Comparison of ENCODE assay signal across 7 mouse cellular contexts in genomic region chr3:107631523-107631958, GRCm38 (mm10). TPM values are rescaled to one million over a fixed set of nuclear protein-coding genes. Genes with fewer than 3 reads are reported as not detected.
A peak's percentile ranks its signal among the peaks of the same experiment; 100 is the strongest.
DNase-seq lines count a peak whose midpoint lies in the region; ATAC-seq and TF ChIP-seq lines count a peak whose summit lies in the region.

Gene Strip1 (minus strand): TSS chr3:107631694.

- DNase-seq in adrenal gland, postnatal 10 days: peak; percentile 94
- peak; percentile 95 for DNase-seq in embryonic facial prominence, embryonic 10.5 days (ENCODE audit: low spot score)
- peak; percentile 69 for DNase-seq in gonadal fat pad, adult 2 months (ENCODE audit: low read depth)
- peak; percentile 96 for DNase-seq in left cerebral cortex, postnatal 4 days

- no peaks in the 10 kb centered on the region for H3K9me3 ChIP-seq in embryonic facial prominence, embryonic 10.5 days
- H3K9me3 ChIP-seq in intestine, postnatal 0 days (ENCODE audit: control insufficient read depth): no peaks in the 10 kb centered on the region
- no peaks in the 10 kb centered on the region for H3K9me3 ChIP-seq in midbrain, embryonic 12.5 days

- TF ChIP-seq POLR2A in small intestine, adult 2 months (IDR thresholded peaks at IDR 0.05; ENCODE audit: low read depth, low read length): peak; percentile 41; the same call in 1 of the 2 replicates

- peak within 1 kb of the TSS; percentile 98 for H3K9ac ChIP-seq in intestine, postnatal 0 days (ENCODE audit: low read depth, low read length)
- peak within 1 kb of the TSS; percentile 98 for H3K9ac ChIP-seq in midbrain, embryonic 12.5 days (replicated peaks)

- TF ChIP-seq CTCF in intestine, postnatal 0 days (IDR thresholded peaks at IDR 0.05; ENCODE audit: low read depth): no peak
- TF ChIP-seq CTCF in small intestine, adult 2 months (IDR thresholded peaks at IDR 0.05; ENCODE audit: extremely low read depth, insufficient read length, insufficient replicate concordance, low read depth, low read length): no peak

- ATAC-seq in intestine, postnatal 0 days: peak; percentile 97
- ATAC-seq in midbrain, embryonic 12.5 days (ENCODE audit: low FRiP score, low read depth): peak; percentile 95

- H3K4me3 ChIP-seq in embryonic facial prominence, embryonic 10.5 days: peak within 1 kb of the TSS; percentile 100
- peak within 1 kb of the TSS; percentile 99 for H3K4me3 ChIP-seq in intestine, postnatal 0 days (ENCODE audit: low read depth, low read length)
- H3K4me3 ChIP-seq in midbrain, embryonic 12.5 days: peak within 1 kb of the TSS; percentile 97
- H3K4me3 ChIP-seq in small intestine, adult 2 months (ENCODE audit: low read depth, low read length): peak within 1 kb of the TSS; percentile 91

- under 1% methylated on average over 35 of the region's 35 CpGs for whole genome bisulfite sequencing in embryonic facial prominence, embryonic 10.5 days
- WGBS in intestine, postnatal 0 days: under 1% methylated on average over 35 of the region's 35 CpGs
- under 1% methylated on average over 32 of the region's 35 CpGs for WGBS in midbrain, embryonic 12.5 days
- WGBS in small intestine, adult 2 months: under 1% methylated on average over 35 of the region's 35 CpGs

- intact Hi-C loops in left cerebral cortex, postnatal 4 days (cut with DNase I): no loop called here

- H3K4me1 ChIP-seq in embryonic facial prominence, embryonic 10.5 days: peaks cover 26% of the 10 kb centered on the region
- no peaks in the 10 kb centered on the region for H3K4me1 ChIP-seq in intestine, postnatal 0 days (replicated peaks; ENCODE audit: control insufficient read depth, insufficient read depth, low read length)
- H3K4me1 ChIP-seq in midbrain, embryonic 12.5 days: peaks cover 15% of the 10 kb centered on the region
- no peaks in the 10 kb centered on the region for H3K4me1 ChIP-seq in small intestine, adult 2 months (ENCODE audit: control insufficient read depth, insufficient read depth, insufficient read length, low read length)

- peak within 1 kb of the TSS; percentile 75 for H3K4me2 ChIP-seq in intestine, postnatal 0 days (replicated peaks; ENCODE audit: low read depth)
- H3K4me2 ChIP-seq in midbrain, embryonic 12.5 days (replicated peaks): peak within 1 kb of the TSS; percentile 71

- H3K27me3 ChIP-seq in embryonic facial prominence, embryonic 10.5 days (replicated peaks; ENCODE audit: low read depth, poor library complexity, severe bottlenecking): no peaks in the 10 kb centered on the region
- no peaks in the 10 kb centered on the region for H3K27me3 ChIP-seq in intestine, postnatal 0 days (replicated peaks; ENCODE audit: control insufficient read depth, insufficient read depth, low read length)
- H3K27me3 ChIP-seq in midbrain, embryonic 12.5 days: no peaks in the 10 kb centered on the region
- H3K27me3 ChIP-seq in small intestine, adult 2 months (ENCODE audit: control insufficient read depth, insufficient read depth, low read length): no peaks in the 10 kb centered on the region

- peak within 1 kb of the TSS; percentile 99 for H3K27ac ChIP-seq in embryonic facial prominence, embryonic 10.5 days (replicated peaks)
- H3K27ac ChIP-seq in intestine, postnatal 0 days (ENCODE audit: low read depth, low read length): peak within 1 kb of the TSS; percentile 84
- peak within 1 kb of the TSS; percentile 98 for H3K27ac ChIP-seq in midbrain, embryonic 12.5 days (replicated peaks)
- peak within 1 kb of the TSS; percentile 77 for H3K27ac ChIP-seq in small intestine, adult 2 months (ENCODE audit: insufficient read depth, low read depth, low read length)

- H3K36me3 ChIP-seq in embryonic facial prominence, embryonic 10.5 days (replicated peaks): peaks cover 33% of the 10 kb centered on the region
- peaks cover 15% of the 10 kb centered on the region for H3K36me3 ChIP-seq in intestine, postnatal 0 days (ENCODE audit: control insufficient read depth, insufficient read depth)
- peaks cover 25% of the 10 kb centered on the region for H3K36me3 ChIP-seq in midbrain, embryonic 12.5 days
- peaks cover 11% of the 10 kb centered on the region for H3K36me3 ChIP-seq in small intestine, adult 2 months (ENCODE audit: control insufficient read depth, insufficient read depth, low read length)

RNA-seq across cellular contexts. Expression of gene Strip1, which starts in this region (rescaled TPM):
- total RNA-seq in adrenal gland, postnatal 10 days (2021): 10 to 100 TPM; 30.2 to 36.4 TPM
- polyA plus RNA-seq in embryonic facial prominence, embryonic 10.5 days (2016; fragmentation: Nextera tagmentation; extraction: Ambion mirVana): 64.9 and 70.0 TPM in 2 replicates
- 46.3 and 52.2 TPM in 2 replicates for polyA plus RNA-seq in gonadal fat pad, adult 2 months (2012; rRNA removed)
- 17.8 and 18.0 TPM in 2 replicates for polyA plus RNA-seq in intestine, postnatal 0 days (2015; fragmentation: Nextera tagmentation; extraction: Ambion mirVana)
- total RNA-seq in left cerebral cortex, postnatal 4 days (2021): 100 to 1,000 TPM; 114 to 120 TPM
- 123 and 127 TPM in 2 replicates for polyA plus RNA-seq in midbrain, embryonic 12.5 days (2016; fragmentation: Nextera tagmentation; extraction: Ambion mirVana)
- 26.0 and 46.9 TPM in 2 replicates for polyA plus RNA-seq in small intestine, adult 2 months (2012; rRNA removed)

Comparison
In these comparisons a context has a peak if more than half of its experiments do, and no peak if none do; other contexts are left out.
1. Peak in every context shown above with its lines: DNase-seq, ATAC-seq, H3K4me3 ChIP-seq and H3K27ac ChIP-seq.